Mouse (Mus musculus): ENCODE data around the gene Egf.
"Not testable (repeated sequence)": the region's sequence is repeated elsewhere in the genome, so short reads cannot be mapped to it uniquely, and the experiment has no call there.

Gene Egf

GRCm38 (mm10) chr3:129754650-129755604, at the start of gene Egf:
Gene Egf (minus strand): TSS chr3:129755316.
- no peaks in the 10 kb centered on the region for H3K27me3 ChIP-seq (ENCODE audit: control insufficient read depth, insufficient read depth, low read length, poor library complexity, severe bottlenecking)
- H3K36me3 ChIP-seq (ENCODE audit: control insufficient read depth, insufficient read depth, low read length, poor library complexity, severe bottlenecking) = no peaks in the 10 kb centered on the region
- no peak for DNase-seq (ENCODE audit: low read depth, low spot score)

- Histone ChIP-seq H3K36me3 (ENCODE audit: control insufficient read depth, insufficient read depth, low read length, poor library complexity, severe bottlenecking) (no peaks in the 10 kb centered on the region), H3K27me3 (ENCODE audit: control insufficient read depth, insufficient read depth, low read length, poor library complexity, severe bottlenecking) (no peaks in the 10 kb centered on the region)
- DNase-seq (ENCODE audit: low read depth, low spot score) = no peak
Measured at GRCm38 (mm10) chr3:129803765-129804164, 48.6 kb upstream of the Egf start, which contains the start of gene Lrit3. Gene Lrit3 (minus strand): TSS chr3:129804030.

- no peaks in the 10 kb centered on the region for H3K27me3 ChIP-seq (ENCODE audit: control insufficient read depth, insufficient read depth, low read length, poor library complexity, severe bottlenecking)
- no peak for DNase-seq (ENCODE audit: low read depth, low spot score)
- H3K36me3 ChIP-seq (ENCODE audit: control insufficient read depth, insufficient read depth, low read length, poor library complexity, severe bottlenecking) = no peaks in the 10 kb centered on the region
Measured at GRCm38 (mm10) chr3:129799011-129799410, 43.9 kb upstream of the Egf start.

GRCm38 (mm10) chr3:129798551-129798950, 43.4 kb upstream of the Egf start:
- Histone ChIP-seq H3K36me3 (ENCODE audit: control insufficient read depth, insufficient read depth, low read length, poor library complexity, severe bottlenecking) (no peaks in the 10 kb centered on the region), H3K27me3 (ENCODE audit: control insufficient read depth, insufficient read depth, low read length, poor library complexity, severe bottlenecking) (no peaks in the 10 kb centered on the region)
- no peak for DNase-seq (ENCODE audit: low read depth, low spot score)

DNA sequence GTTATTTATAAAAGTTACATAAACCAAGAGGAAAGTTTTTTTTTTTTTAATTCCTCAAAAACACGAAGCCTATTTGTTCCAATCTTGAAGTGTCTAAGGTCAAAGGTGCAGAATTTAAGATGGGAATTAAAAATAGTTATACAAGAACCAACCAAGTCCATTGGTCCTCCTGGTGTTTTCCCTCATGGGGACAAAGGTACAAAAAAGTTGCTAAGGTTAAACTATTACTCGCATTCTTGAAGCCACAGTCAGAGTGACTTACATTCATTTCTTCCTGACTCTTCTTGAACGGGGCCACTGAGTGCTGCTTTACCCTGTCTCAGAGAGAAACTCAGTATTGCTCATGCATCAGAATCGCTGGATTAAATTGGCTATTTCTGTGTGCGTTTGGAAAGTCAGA, 42.2 kb upstream of the Egf start:
- H3K27me3 ChIP-seq (ENCODE audit: control insufficient read depth, insufficient read depth, low read length, poor library complexity, severe bottlenecking) = no peaks in the 10 kb centered on the region
- H3K36me3 ChIP-seq (ENCODE audit: control insufficient read depth, insufficient read depth, low read length, poor library complexity, severe bottlenecking) = no peaks in the 10 kb centered on the region
- DNase-seq (ENCODE audit: low read depth, low spot score) = no peak

GRCm38 (mm10) chr3:129793801-129794200, 38.7 kb upstream of the Egf start:
- no peak for DNase-seq (ENCODE audit: low read depth, low spot score)
- no peaks in the 10 kb centered on the region for H3K36me3 ChIP-seq (ENCODE audit: control insufficient read depth, insufficient read depth, low read length, poor library complexity, severe bottlenecking)
- H3K27me3 ChIP-seq (ENCODE audit: control insufficient read depth, insufficient read depth, low read length, poor library complexity, severe bottlenecking) = no peaks in the 10 kb centered on the region

- no peak for DNase-seq (ENCODE audit: low read depth, low spot score)
- H3K36me3 ChIP-seq (ENCODE audit: control insufficient read depth, insufficient read depth, low read length, poor library complexity, severe bottlenecking) = no peaks in the 10 kb centered on the region
- H3K27me3 ChIP-seq (ENCODE audit: control insufficient read depth, insufficient read depth, low read length, poor library complexity, severe bottlenecking) = no peaks in the 10 kb centered on the region
Measured at GRCm38 (mm10) chr3:129782746-129783145, 27.6 kb upstream of the Egf start.

- no peaks in the 10 kb centered on the region for H3K36me3 ChIP-seq (ENCODE audit: control insufficient read depth, insufficient read depth, low read length, poor library complexity, severe bottlenecking)
- no peaks in the 10 kb centered on the region for H3K27me3 ChIP-seq (ENCODE audit: control insufficient read depth, insufficient read depth, low read length, poor library complexity, severe bottlenecking)
- DNase-seq (ENCODE audit: low read depth, low spot score) = no peak
Measured at GRCm38 (mm10) chr3:129781435-129781834, 26.3 kb upstream of the Egf start.

DNA sequence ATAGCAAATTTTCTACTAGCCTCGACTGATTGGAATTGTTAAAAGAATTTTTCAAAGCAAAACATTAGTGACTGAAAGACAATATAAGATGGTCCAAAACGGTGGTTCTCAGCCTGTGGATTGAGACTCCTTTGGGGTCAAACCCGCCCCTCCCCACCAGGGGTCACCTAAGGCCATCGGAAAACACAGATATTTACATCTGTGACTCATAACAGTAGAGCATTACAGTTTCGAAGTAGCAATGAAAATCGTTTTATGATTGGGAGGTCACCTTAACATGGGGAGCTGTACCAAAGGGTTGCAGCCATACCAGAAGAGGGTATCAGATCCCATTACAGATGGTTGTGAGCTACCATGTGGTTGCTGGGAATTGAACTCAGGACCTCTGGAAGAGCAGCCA, 16.1 kb upstream of the Egf start:
- DNase-seq (ENCODE audit: low read depth, low spot score) = no peak
- Histone ChIP-seq H3K36me3 (ENCODE audit: control insufficient read depth, insufficient read depth, low read length, poor library complexity, severe bottlenecking) (no peaks in the 10 kb centered on the region), H3K27me3 (ENCODE audit: control insufficient read depth, insufficient read depth, low read length, poor library complexity, severe bottlenecking) (no peaks in the 10 kb centered on the region)

DNA sequence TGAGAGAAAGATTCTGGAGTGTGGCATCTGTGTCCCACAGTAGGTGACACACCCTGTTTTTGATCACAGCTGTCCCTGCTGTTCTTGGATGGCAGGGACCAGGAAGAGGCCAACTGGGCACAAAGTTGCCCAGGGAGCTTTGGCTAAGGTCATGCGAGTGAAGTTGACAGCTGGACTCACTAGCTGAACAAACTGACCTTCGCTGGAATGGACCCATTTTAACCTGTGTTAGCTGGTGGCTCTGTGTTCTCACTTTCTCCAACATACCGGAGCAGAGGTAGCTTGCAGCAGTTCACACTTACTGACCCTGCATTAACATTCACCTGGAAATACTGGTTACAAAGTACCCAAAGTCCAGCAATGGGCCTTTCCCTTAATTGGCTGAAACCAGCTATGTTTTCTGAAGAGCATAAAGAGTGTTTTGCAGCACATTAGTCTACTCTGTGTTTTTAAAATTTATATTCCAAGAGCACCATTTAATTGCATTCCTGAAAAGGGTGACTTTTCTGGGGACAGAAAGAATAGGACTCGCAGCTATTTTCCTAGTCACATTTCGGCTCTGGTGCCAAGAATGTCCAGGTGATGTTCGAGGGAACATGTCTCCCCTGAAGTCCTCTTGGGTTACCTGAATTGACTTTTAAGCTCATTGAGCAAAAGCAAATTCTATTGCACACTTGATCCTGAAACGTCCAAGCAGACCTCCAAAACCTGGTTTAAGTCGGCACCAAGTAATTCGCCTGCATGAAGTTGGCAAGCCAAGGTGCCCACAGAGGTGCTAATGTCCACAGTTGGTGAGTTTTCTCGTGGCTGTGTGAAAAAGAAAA, 12.1 kb upstream of the Egf start:
- H3K36me3 ChIP-seq (ENCODE audit: control insufficient read depth, insufficient read depth, low read length, poor library complexity, severe bottlenecking) = no peaks in the 10 kb centered on the region
- DNase-seq (ENCODE audit: low read depth, low spot score) = no peak
- no peaks in the 10 kb centered on the region for H3K27me3 ChIP-seq (ENCODE audit: control insufficient read depth, insufficient read depth, low read length, poor library complexity, severe bottlenecking)

- Histone ChIP-seq H3K36me3 (ENCODE audit: control insufficient read depth, insufficient read depth, low read length, poor library complexity, severe bottlenecking) (no peaks in the 10 kb centered on the region), H3K27me3 (ENCODE audit: control insufficient read depth, insufficient read depth, low read length, poor library complexity, severe bottlenecking) (no peaks in the 10 kb centered on the region)
- DNase-seq (ENCODE audit: low read depth, low spot score) = no peak
Measured at GRCm38 (mm10) chr3:129766106-129766505, 11.0 kb upstream of the Egf start.

- not testable (repeated sequence) for DNase-seq (ENCODE audit: low read depth, low spot score); H3K36me3 ChIP-seq (ENCODE audit: control insufficient read depth, insufficient read depth, low read length, poor library complexity, severe bottlenecking); H3K27me3 ChIP-seq (ENCODE audit: control insufficient read depth, insufficient read depth, low read length, poor library complexity, severe bottlenecking)
Measured at GRCm38 (mm10) chr3:129757599-129757998, 2.5 kb upstream of the Egf start.

- H3K36me3 ChIP-seq (ENCODE audit: control insufficient read depth, insufficient read depth, low read length, poor library complexity, severe bottlenecking) = no peaks in the 10 kb centered on the region
- DNase-seq (ENCODE audit: low read depth, low spot score) = peak; percentile 52
- no peaks in the 10 kb centered on the region for H3K27me3 ChIP-seq (ENCODE audit: control insufficient read depth, insufficient read depth, low read length, poor library complexity, severe bottlenecking)
Measured at GRCm38 (mm10) chr3:129744803-129745202, 10.3 kb downstream of the Egf start.

DNA sequence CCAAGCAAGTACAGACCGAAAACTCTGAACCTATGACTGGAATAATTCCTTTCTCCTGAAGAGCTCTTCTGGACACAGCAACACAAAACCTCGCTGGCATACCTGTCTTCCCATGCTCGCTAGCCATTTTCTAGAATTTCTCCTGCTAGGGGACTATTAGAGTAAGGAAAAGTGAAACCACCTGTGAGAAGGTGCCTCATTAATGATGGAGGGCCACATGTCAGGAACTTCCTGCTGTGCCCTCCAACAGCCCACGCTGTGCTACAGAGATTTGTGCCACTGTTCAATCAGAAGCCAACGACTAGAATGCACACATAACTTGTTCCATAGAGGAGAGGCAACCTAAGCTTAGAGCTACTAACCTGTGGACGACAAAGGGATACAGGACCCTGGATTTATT, 12.3 kb downstream of the Egf start:
- Histone ChIP-seq H3K27me3 (ENCODE audit: control insufficient read depth, insufficient read depth, low read length, poor library complexity, severe bottlenecking) (no peaks in the 10 kb centered on the region), H3K36me3 (ENCODE audit: control insufficient read depth, insufficient read depth, low read length, poor library complexity, severe bottlenecking) (no peaks in the 10 kb centered on the region)
- no peak for DNase-seq (ENCODE audit: low read depth, low spot score)
